Comparison of ENCODE assay signal across 8 mouse cellular contexts in genomic region chr12:85492084-85492645, GRCm38 (mm10). TPM values are rescaled to one million over a fixed set of nuclear protein-coding genes. Genes with fewer than 3 reads are reported as not detected.
A peak's percentile ranks its signal among the peaks of the same experiment; 100 is the strongest.
DNase-seq lines count a peak whose midpoint lies in the region; ATAC-seq and TF ChIP-seq lines count a peak whose summit lies in the region.

No protein-coding gene starts in this region.

- no peak overlapping the region for H3K9ac ChIP-seq in limb, embryonic 12.5 days (replicated peaks)
- no peak overlapping the region for H3K9ac ChIP-seq in midbrain, embryonic 16.5 days (ENCODE audit: low read depth, low read length)

- H3K4me3 ChIP-seq in spleen, adult 2 months (ENCODE audit: extremely low read depth, insufficient read depth, insufficient read length), result no peak overlapping the region
- peak overlapping the region; percentile 16 for H3K4me3 ChIP-seq in limb, embryonic 12.5 days (replicated peaks)
- H3K4me3 ChIP-seq in midbrain, embryonic 16.5 days (ENCODE audit: low read depth, low read length), result no peak overlapping the region

- H3K27me3 ChIP-seq in spleen, adult 2 months (ENCODE audit: control insufficient read depth, insufficient read depth, low read length), result no peaks in the 10 kb centered on the region
- 0 out of 2 replicates have a peak, but pooled peaks cover 4% of the 10 kb centered on the region for H3K27me3 ChIP-seq in limb, embryonic 12.5 days
- no peaks in the 10 kb centered on the region for H3K27me3 ChIP-seq in midbrain, embryonic 16.5 days (ENCODE audit: control insufficient read depth, insufficient read depth, low read depth, low read length)

- peak overlapping the region; percentile 44 for H3K4me2 ChIP-seq in limb, embryonic 12.5 days
- peak overlapping the region; percentile 28 for H3K4me2 ChIP-seq in midbrain, embryonic 16.5 days (ENCODE audit: low read length)

- H3K36me3 ChIP-seq in spleen, adult 2 months (ENCODE audit: control insufficient read depth, insufficient read depth, low read length), result no peaks in the 10 kb centered on the region
- H3K36me3 ChIP-seq in limb, embryonic 12.5 days, result no peaks in the 10 kb centered on the region
- no peaks in the 10 kb centered on the region for H3K36me3 ChIP-seq in midbrain, embryonic 16.5 days (ENCODE audit: control insufficient read depth, insufficient read depth, low read length)

- peak; percentile 49; the same call in 1 of the 2 replicates for TF ChIP-seq CTCF in spleen, adult 2 months (IDR thresholded peaks at IDR 0.05; ENCODE audit: extremely low read depth, insufficient read depth, insufficient read length, insufficient replicate concordance)

- H3K4me1 ChIP-seq in spleen, adult 2 months (ENCODE audit: control insufficient read depth, insufficient read depth, insufficient read length), result peaks cover 5% of the 10 kb centered on the region; the same call in 1 of the 2 replicates
- H3K4me1 ChIP-seq in limb, embryonic 12.5 days (replicated peaks), result peaks cover 14% of the 10 kb centered on the region
- peaks cover 6% of the 10 kb centered on the region for H3K4me1 ChIP-seq in midbrain, embryonic 16.5 days (ENCODE audit: control insufficient read depth, insufficient read depth, low read length)

- no peak overlapping the region for H3K27ac ChIP-seq in spleen, adult 2 months (ENCODE audit: insufficient read depth, low read length)
- H3K27ac ChIP-seq in limb, embryonic 12.5 days, result no peak overlapping the region
- no peak overlapping the region for H3K27ac ChIP-seq in midbrain, embryonic 16.5 days (ENCODE audit: low read length)

- no peak for TF ChIP-seq POLR2A in spleen, adult 2 months (IDR thresholded peaks at IDR 0.05; ENCODE audit: low read depth, low read length)

- DNase-seq in spleen, adult 2 months (ENCODE audit: low read depth in 1 of 2, low spot score in 2 of 2), result peak in 1 of 2 experiments; percentile 41
- no peak for DNase-seq in spleen, adult 12 weeks (ENCODE audit: low spot score)
- peak; percentile 66 for DNase-seq in cerebellum, adult 8-10 months
- DNase-seq in hindlimb bud, embryonic 11.5 days (ENCODE audit: extremely low spot score, low read depth, low spot score), result peak; percentile 91
- DNase-seq in thymus, postnatal 0 days (ENCODE audit: low spot score), result peak; percentile 68

- no peaks in the 10 kb centered on the region for H3K9me3 ChIP-seq in limb, embryonic 12.5 days
- H3K9me3 ChIP-seq in midbrain, embryonic 16.5 days (replicated peaks; ENCODE audit: control insufficient read depth, low read length, poor library complexity, severe bottlenecking), result no peaks in the 10 kb centered on the region

- WGBS in spleen, adult 2 months, result 24% methylated on average over 16 of the region's 16 CpGs
- 24% methylated on average over 16 of the region's 16 CpGs for WGBS in limb, embryonic 12.5 days
- 20% methylated on average over 16 of the region's 16 CpGs for WGBS in midbrain, embryonic 16.5 days

- peak; percentile 47 for ATAC-seq in frontal cortex, adult (ENCODE audit: low TSS enrichment)
- ATAC-seq in limb, embryonic 12.5 days (ENCODE audit: insufficient number of reproducible peaks, insufficient read depth, low FRiP score, low TSS enrichment, low read depth), result peak; percentile 75; the same call in 1 of the 2 replicates
- ATAC-seq in midbrain, embryonic 16.5 days, result 0 out of 2 replicates have a peak, but pooled peaks have one; percentile 41

RNA-seq across cellular contexts. Expression of gene Fos, which starts 18.5 kb away (rescaled TPM):
- polyA plus RNA-seq in spleen, adult 2 months (2012; rRNA removed), result 9.4 and 9.7 TPM in 2 replicates
- 2.0 and 2.7 TPM in 2 replicates for polyA plus RNA-seq in limb, embryonic 12.5 days (2016; fragmentation: Nextera tagmentation; extraction: Ambion mirVana)
- 1.8 TPM in 2 replicates for polyA plus RNA-seq in midbrain, embryonic 16.5 days (2015; fragmentation: Nextera tagmentation; extraction: Ambion mirVana)
- polyA plus RNA-seq in thymus, postnatal 0 days (2015; fragmentation: Nextera tagmentation; extraction: Ambion mirVana), result 3.9 and 4.9 TPM in 2 replicates
